Mouse (Mus musculus) R1 (cell line): ENCODE measurements at regions not wholly inside any gene's neighbourhood (a gene's known extent, or its start where the extent isn't known, plus 50 kb on each side); places are given as distances from the start of the nearest gene placed in this dataset.
"Not testable (repeated sequence)": the region's sequence is repeated elsewhere in the genome, so short reads cannot be mapped to it uniquely, and the experiment has no call there.

Experiments used
- DNase-seq: peaks from one replicate; pipeline ENCODE4 v3.0.0-alpha.2; 2018; ENCODE audit warnings: low read depth, low spot score

- peak; percentile 67 for DNase-seq
These were observed 69.2 kb downstream of the Gm33543 start for GRCm38 (mm10) chr10:95773425-95773980.

- no peak for DNase-seq
These were observed 69.8 kb downstream of the Gm33543 start for GRCm38 (mm10) chr10:95772811-95773424.

- DNase-seq, result no peak
These were observed 73.8 kb downstream of the Gm33543 start for GRCm38 (mm10) chr10:95768974-95769373.

- no peak for DNase-seq
These were observed 75.1 kb downstream of the Gm33543 start for GRCm38 (mm10) chr10:95767526-95768161.

- DNase-seq, result no peak
These were observed 78.6 kb downstream of the Gm33543 start for GRCm38 (mm10) chr10:95764129-95764528.

- no peak for DNase-seq
These were observed 80.1 kb downstream of the Gm33543 start for GRCm38 (mm10) chr10:95762632-95763031.

GRCm38 (mm10) chr10:95761969-95762368 lies 80.8 kb downstream of the Gm33543 start:
- peak; percentile 47 for DNase-seq

- DNase-seq, result peak; percentile 51
These were observed 82.4 kb downstream of the Gm33543 start for GRCm38 (mm10) chr10:95760121-95760870.

- no peak for DNase-seq
These were observed 84.5 kb downstream of the Gm33543 start for GRCm38 (mm10) chr10:95758181-95758580.

GRCm38 (mm10) chr10:95755429-95755828 lies 82.2 kb upstream of the Anapc15-ps start:
- DNase-seq, result no peak

- no peak for DNase-seq
These were observed 80.2 kb upstream of the Anapc15-ps start for GRCm38 (mm10) chr10:95753396-95753905.

GRCm38 (mm10) chr10:95748360-95748759 lies 75.1 kb upstream of the Anapc15-ps start:
- DNase-seq, result no peak

- DNase-seq, result no peak
These were observed 74.7 kb upstream of the Anapc15-ps start for GRCm38 (mm10) chr10:95747939-95748338.

- no peak for DNase-seq
These were observed 72.8 kb upstream of the Anapc15-ps start for GRCm38 (mm10) chr10:95745834-95746620.

GRCm38 (mm10) chr10:95745254-95745653 lies 72.0 kb upstream of the Anapc15-ps start:
- DNase-seq, result no peak

- DNase-seq, result no peak
These were observed 70.4 kb upstream of the Anapc15-ps start for GRCm38 (mm10) chr10:95743627-95744026.

- no peak for DNase-seq
These were observed 66.2 kb upstream of the Anapc15-ps start for GRCm38 (mm10) chr10:95739421-95739820.

GRCm38 (mm10) chr10:95736743-95737142 lies 63.5 kb upstream of the Anapc15-ps start:
- not testable (repeated sequence) for DNase-seq

GRCm38 (mm10) chr10:95731001-95731400 lies 57.8 kb upstream of the Anapc15-ps start:
- DNase-seq, result peak; percentile 77

- DNase-seq, result peak; percentile 92
These were observed 56.6 kb upstream of the Anapc15-ps start for GRCm38 (mm10) chr10:95729890-95730289.

GRCm38 (mm10) chr10:95725910-95726309 lies 52.7 kb upstream of the Anapc15-ps start:
- DNase-seq, result no peak
